Mouse (Mus musculus) cortical plate, adult 2 months (tissue): ENCODE results near the gene Fxyd5. TPM values are rescaled to one million over a fixed set of nuclear protein-coding genes. Genes with fewer than 3 reads are reported as not detected.

Source experiments
- H3K27ac ChIP-seq: fragments of 200-500 bp; 2 replicates; pipeline ENCODE4 v1.5.1; 2012; ENCODE audit warnings: low read length, control low read depth, inconsistent platforms; ENCODE audit not compliant: insufficient read depth
- H3K4me1 ChIP-seq: fragments of 200-500 bp; 2 replicates; pipeline ENCODE4 v1.6.1; 2011; ENCODE audit warnings: low read length; ENCODE audit not compliant: control insufficient read depth, insufficient read depth
- H3K4me3 ChIP-seq: fragments of 200-500 bp; 2 replicates; pipeline ENCODE4 v1.5.1; 2011; ENCODE audit warnings: mild to moderate bottlenecking, low read length, control low read depth; ENCODE audit not compliant: insufficient read depth
- CTCF ChIP-seq: fragments of 200-500 bp; IDR thresholded peaks from 2 replicates; pipeline ENCODE4 v1.5.1; 2011; ENCODE audit warnings: mild to moderate bottlenecking, control low read depth, low read length; ENCODE audit not compliant: insufficient read depth; ENCODE audit errors: extremely low read depth
- POLR2A ChIP-seq: fragments of 200-500 bp; IDR thresholded peaks from 2 replicates; pipeline ENCODE4 v1.6.1; 2011; ENCODE audit warnings: mild to moderate bottlenecking, low read length, control low read depth; ENCODE audit not compliant: insufficient read depth; ENCODE audit errors: extremely low read depth
- polyA plus RNA-seq: library from polyadenylated mRNA; depleted of rRNA; stranded (reverse); fragments of >200 nt; gene quantifications from 2 replicates; pipeline ENCODE4 v1.2.3, GENCODE M21; 2012; rRNA removed

Gene Fxyd5
- polyA plus RNA-seq, 1 experiment, result 62.8 TPM

GRCm38 (mm10) chr7:31007775-31008174 lies 34.5 kb downstream of the Fxyd5 start:
- no peak overlapping the region for H3K4me3 ChIP-seq
- H3K4me1 ChIP-seq, result no peaks in the 10 kb centered on the region
- no peak overlapping the region for H3K27ac ChIP-seq
- TF ChIP-seq POLR2A, result no peak
- no peak for TF ChIP-seq CTCF

DNA sequence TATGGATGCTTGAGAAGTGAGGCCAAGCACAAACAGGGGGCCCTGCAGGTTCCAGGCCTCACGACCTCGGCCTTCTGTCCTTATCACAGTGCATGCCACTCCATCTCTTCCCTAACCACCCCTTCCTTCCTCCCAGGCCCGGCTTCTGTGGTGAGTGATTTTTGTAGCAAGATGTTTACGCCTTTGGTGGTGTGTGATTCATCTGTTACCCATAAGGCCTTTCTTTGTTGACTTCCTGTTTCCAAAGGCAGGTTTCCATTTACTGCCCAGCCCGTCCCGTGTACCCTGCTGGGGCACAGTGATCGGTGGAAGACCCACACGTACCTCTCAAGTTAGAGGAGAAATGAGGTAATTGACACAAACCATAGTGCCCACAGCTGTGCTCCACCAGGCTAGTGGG lies 39.6 kb downstream of the Fxyd5 start:
- TF ChIP-seq CTCF (no peak), POLR2A (no peak)
- no peaks in the 10 kb centered on the region for H3K4me1 ChIP-seq
- no peak overlapping the region for H3K4me3 ChIP-seq
- no peak overlapping the region for H3K27ac ChIP-seq

GRCm38 (mm10) chr7:31000505-31001020 lies 41.7 kb downstream of the Fxyd5 start:
- Histone ChIP-seq H3K27ac (no peak overlapping the region), H3K4me1 (no peaks in the 10 kb centered on the region), H3K4me3 (no peak overlapping the region)
- no peak for TF ChIP-seq CTCF
- TF ChIP-seq POLR2A, result no peak

- TF ChIP-seq CTCF (no peak), POLR2A (no peak)
- no peaks in the 10 kb centered on the region for H3K4me1 ChIP-seq
- H3K4me3 ChIP-seq, result no peak overlapping the region
- H3K27ac ChIP-seq, result no peak overlapping the region
Measured at GRCm38 (mm10) chr7:30996491-30996890, 45.8 kb downstream of the Fxyd5 start.

GRCm38 (mm10) chr7:30993986-30994385 lies 48.3 kb downstream of the Fxyd5 start:
- H3K4me3 ChIP-seq, result no peak overlapping the region
- H3K4me1 ChIP-seq, result no peaks in the 10 kb centered on the region
- TF ChIP-seq POLR2A (no peak), CTCF (no peak)
- no peak overlapping the region for H3K27ac ChIP-seq

DNA sequence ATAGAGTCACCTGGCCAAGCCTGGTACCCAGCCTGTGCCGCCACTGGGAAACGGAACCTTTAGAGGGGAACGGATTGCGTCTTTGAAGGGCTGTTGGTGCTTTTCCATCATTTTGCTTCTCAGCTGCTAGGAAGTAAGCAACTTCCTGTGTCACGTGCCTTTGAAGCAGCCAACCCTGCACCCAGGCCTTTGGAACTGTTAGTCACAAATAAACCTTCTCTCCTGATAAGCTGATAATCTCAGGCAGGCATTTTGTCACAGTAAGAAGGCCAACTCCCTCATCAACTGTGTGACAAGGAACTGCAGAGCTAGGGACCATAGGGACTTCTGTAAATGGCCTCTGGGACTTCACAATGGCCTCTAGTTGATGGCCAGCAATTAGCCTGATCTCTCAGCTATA lies 50.1 kb downstream of the Fxyd5 start:
- no peak overlapping the region for H3K27ac ChIP-seq
- H3K4me3 ChIP-seq, result no peak overlapping the region
- TF ChIP-seq CTCF, result no peak
- TF ChIP-seq POLR2A, result no peak
- H3K4me1 ChIP-seq, result no peaks in the 10 kb centered on the region

DNA sequence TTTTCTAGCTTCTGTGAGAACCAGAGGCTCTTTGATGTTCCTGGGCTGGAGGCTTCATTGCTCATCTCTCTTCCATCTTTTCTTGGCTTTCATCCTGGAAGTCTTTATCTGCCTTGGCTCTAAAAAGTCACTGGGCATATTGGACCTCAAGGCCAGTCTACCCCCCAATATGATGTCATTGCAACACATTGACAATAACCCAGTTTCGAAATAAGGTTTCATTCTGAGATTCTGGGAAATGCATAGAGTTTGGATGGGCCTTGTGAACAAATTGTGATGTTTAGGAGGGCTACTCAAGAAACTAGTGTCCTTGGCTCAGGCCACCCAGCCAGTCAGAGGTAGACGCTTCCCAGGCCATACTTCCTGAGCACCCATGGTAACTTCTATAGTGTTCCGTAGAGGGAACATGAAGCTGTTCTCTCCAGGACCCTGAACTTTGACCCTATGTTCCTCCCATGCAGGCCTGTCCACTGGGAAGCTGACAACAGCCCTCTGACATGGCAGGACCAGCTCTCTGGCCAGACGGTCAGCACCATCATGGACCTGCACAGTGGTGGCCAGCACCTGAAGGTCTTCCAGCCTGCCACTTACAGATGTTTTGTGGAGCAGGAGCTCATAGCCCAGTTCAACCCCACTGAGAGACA lies 53.6 kb downstream of the Fxyd5 start:
- H3K4me3 ChIP-seq, result no peak overlapping the region
- TF ChIP-seq POLR2A (no peak), CTCF (no peak)
- no peaks in the 10 kb centered on the region for H3K4me1 ChIP-seq
- H3K27ac ChIP-seq, result no peak overlapping the region

DNA sequence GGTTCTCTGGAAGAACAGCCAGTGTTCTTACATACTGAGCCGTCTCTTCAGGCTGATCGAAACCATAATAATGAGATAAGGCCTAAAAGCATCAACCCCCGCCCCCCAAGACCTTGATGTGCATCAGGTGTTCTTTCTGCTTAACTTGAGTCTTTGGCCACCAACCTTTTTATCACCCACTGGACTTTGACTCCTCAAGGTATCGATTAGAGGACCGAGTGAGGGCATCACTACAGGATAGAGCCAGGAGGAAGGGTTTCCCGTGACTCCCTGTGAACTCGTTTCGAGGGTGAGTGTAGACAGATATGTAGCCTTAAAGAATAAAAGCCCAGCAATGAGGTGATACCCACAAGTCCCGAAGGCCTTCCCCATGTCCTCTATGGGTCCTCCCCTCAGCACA lies 56.9 kb downstream of the Fxyd5 start:
- no peak overlapping the region for H3K4me3 ChIP-seq
- no peak for TF ChIP-seq POLR2A
- TF ChIP-seq CTCF, result no peak
- no peaks in the 10 kb centered on the region for H3K4me1 ChIP-seq
- no peak overlapping the region for H3K27ac ChIP-seq

Other genes with a start within 250 kb of the Fxyd5 start
- 0.09 and 0.38 TPM in 2 replicates for gene Ffar2, start 218.7 kb downstream of the Fxyd5 start, polyA plus RNA-seq
- gene Ffar3, start 186.3 kb downstream of the Fxyd5 start, polyA plus RNA-seq, result 0.13 TPM in 1 of 2 replicates, not detected in the other
- gene Ffar1, start 180.9 kb downstream of the Fxyd5 start, polyA plus RNA-seq, result 0.02 TPM in 1 of 2 replicates, not detected in the other
- 0.15 and 0.83 TPM in 2 replicates for gene Cd22, start 162.1 kb downstream of the Fxyd5 start, polyA plus RNA-seq
- gene Mag, start 127.6 kb downstream of the Fxyd5 start, polyA plus RNA-seq, result 412 and 613 TPM in 2 replicates
- not detected in 2 replicates for gene Hamp2, start 117.8 kb downstream of the Fxyd5 start, polyA plus RNA-seq
- not detected in 2 replicates for gene Hamp, start 98.4 kb downstream of the Fxyd5 start, polyA plus RNA-seq
- gene Usf2, start 85.7 kb downstream of the Fxyd5 start, polyA plus RNA-seq, result 202 and 241 TPM in 2 replicates
- 10.2 and 11.3 TPM in 2 replicates for gene Lsr, start 69.0 kb downstream of the Fxyd5 start, polyA plus RNA-seq
- gene Fam187b, start 68.7 kb downstream of the Fxyd5 start, polyA plus RNA-seq, result 0.15 and 0.38 TPM in 2 replicates
- gene Fxyd7, start 9.0 kb upstream of the Fxyd5 start, polyA plus RNA-seq, result 378 and 426 TPM in 2 replicates
- gene Fxyd1, start 14.7 kb upstream of the Fxyd5 start, polyA plus RNA-seq, result 141 and 156 TPM in 2 replicates
- 35.6 and 37.5 TPM in 2 replicates for gene Lgi4, start 16.9 kb upstream of the Fxyd5 start, polyA plus RNA-seq
- 0.59 and 1.0 TPM in 2 replicates for gene Fxyd3, start 34.2 kb upstream of the Fxyd5 start, polyA plus RNA-seq
- 4.2 and 4.9 TPM in 2 replicates for gene Hpn, start 72.8 kb upstream of the Fxyd5 start, polyA plus RNA-seq
- gene Scn1b, start 84.5 kb upstream of the Fxyd5 start, polyA plus RNA-seq, result 1,195 and 1,252 TPM in 2 replicates
- gene Gramd1a, start 113.4 kb upstream of the Fxyd5 start, polyA plus RNA-seq, result 183 and 188 TPM in 2 replicates
- gene Scgb2b2, start 248.0 kb upstream of the Fxyd5 start, polyA plus RNA-seq, result not detected in 2 replicates
- gene Scgb1b2, start 249.3 kb upstream of the Fxyd5 start, polyA plus RNA-seq, result not detected in 2 replicates